Mouse (Mus musculus) embryonic facial prominence, embryonic 14.5 days (tissue): ENCODE measurements around the gene Fasn. TPM values are rescaled to one million over a fixed set of nuclear protein-coding genes. Genes with fewer than 3 reads are reported as not detected.
"Not testable (repeated sequence)": the region's sequence is repeated elsewhere in the genome, so short reads cannot be mapped to it uniquely, and the experiment has no call there.

Source experiments
- ATAC-seq: fragments of 200-750 bp; cut with Nextera tagmentation; 2 replicates; pipeline ENCODE4 v1.8.0; 2017; ENCODE audit warnings: low read depth, moderate number of reproducible peaks, moderate TSS enrichment
- DNase-seq: peaks from one replicate; pipeline ENCODE4 v3.0.0-alpha.2; 2015; ENCODE audit warnings: low spot score
- H3K27ac ChIP-seq: fragments of 300-500 bp; sonication (generic); replicated peaks from 2 replicates; pipeline ENCODE4 v1.5.1; 2014; ENCODE audit warnings: low read depth, mild to moderate bottlenecking, low read length, moderate library complexity
- H3K27me3 ChIP-seq: fragments of 300-500 bp; sonication (generic); replicated peaks from 2 replicates; pipeline ENCODE4 v1.6.1; 2014; ENCODE audit warnings: low read length; ENCODE audit not compliant: control insufficient read depth, insufficient read depth
- H3K36me3 ChIP-seq: fragments of 300-500 bp; sonication (generic); 2 replicates; pipeline ENCODE4 v1.6.1; 2014; ENCODE audit warnings: low read length, mixed read lengths; ENCODE audit not compliant: control insufficient read depth, insufficient read depth
- H3K4me1 ChIP-seq: fragments of 300-500 bp; sonication (generic); 2 replicates; pipeline ENCODE4 v1.6.1; 2014; ENCODE audit warnings: antibody characterized with exemption, low read length; ENCODE audit not compliant: control insufficient read depth, insufficient read depth
- H3K4me2 ChIP-seq: fragments of 300-500 bp; sonication (generic); 2 replicates; pipeline ENCODE4 v1.6.1; 2014; ENCODE audit warnings: low read depth, mild to moderate bottlenecking, low read length, moderate library complexity, mixed read lengths
- H3K4me3 ChIP-seq: fragments of 300-500 bp; sonication (generic); 2 replicates; pipeline ENCODE4 v1.5.1; 2014; ENCODE audit warnings: low read depth, mild to moderate bottlenecking, low read length
- H3K9ac ChIP-seq: fragments of 300-500 bp; sonication (generic); 2 replicates; pipeline ENCODE4 v1.6.1; 2014; ENCODE audit warnings: low read depth, mild to moderate bottlenecking, low read length, moderate library complexity, mixed read lengths
- H3K9me3 ChIP-seq: fragments of 300-500 bp; sonication (generic); 2 replicates; pipeline ENCODE4 v1.6.1; 2016; ENCODE audit warnings: low read length; ENCODE audit not compliant: control insufficient read depth
- WGBS: fragments of 180-500 bp; shearing (Covaris S2); extraction: QIAGEN DNeasy Blood & Tissue Kit; methylation state at CpG from one replicate; pipeline ENCODE4 v1.1.7; 2014; 5-methylcytosine and 5-hydroxymethylcytosine counted together
- polyA plus RNA-seq: library from polyadenylated mRNA; unstranded; fragments of >200 nt; fragmentation: Nextera tagmentation; extraction: Ambion mirVana; gene quantifications from 2 replicates; pipeline ENCODE4 v1.2.1, GENCODE M21; 2014

The Fasn gene
- polyA plus RNA-seq, 1 experiment from 2014 or later = 67.2 TPM

DNA sequence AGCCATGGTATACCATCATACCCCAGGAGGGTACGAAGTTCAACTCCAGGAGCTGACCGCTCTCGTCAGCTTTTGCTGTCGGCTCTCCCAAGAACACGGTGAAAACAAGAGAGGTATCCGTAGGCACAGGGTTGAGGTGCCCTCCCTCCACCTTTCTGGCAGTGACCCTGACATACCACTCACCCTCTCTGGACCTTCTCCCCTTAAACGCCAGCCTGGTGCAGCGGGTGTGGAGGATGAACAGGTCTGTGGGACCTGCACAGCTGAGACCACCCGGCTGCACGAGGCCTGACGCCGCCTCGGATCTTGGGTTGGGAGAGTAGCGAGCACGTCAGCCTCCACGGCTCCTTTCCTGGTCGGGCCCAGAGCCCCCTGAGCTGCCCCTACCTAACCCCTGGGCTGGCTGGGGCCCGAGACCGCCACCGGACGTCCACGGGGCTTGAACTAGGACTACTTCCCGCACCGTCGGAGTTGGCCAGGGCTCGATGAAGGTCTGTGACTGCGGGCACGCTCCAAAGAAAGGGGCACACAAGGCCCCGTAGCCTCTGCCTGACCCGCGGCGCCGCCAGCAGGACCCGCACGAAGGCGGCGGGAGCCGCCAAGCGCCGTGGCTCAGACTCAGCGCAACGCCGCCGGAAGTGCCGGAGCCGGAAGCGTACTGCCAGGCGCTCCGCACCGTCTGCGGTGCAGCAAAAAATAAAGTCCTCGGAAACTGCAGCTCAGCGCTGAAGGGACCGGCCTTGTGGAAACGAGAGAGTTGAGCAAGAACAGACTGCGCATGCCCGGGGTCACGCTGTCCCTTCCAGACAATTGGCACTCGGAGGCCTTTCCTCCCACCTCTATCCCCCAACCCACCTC lies 28.4 kb downstream of the Fasn start, which contains the start of gene Dus1l:
Dus1l (minus strand) TSS at position 648 of the 858 bp plus-strand sequence.
- Histone ChIP-seq H3K27ac (peak within 1 kb of the TSS; percentile 63), H3K36me3 (peaks cover 31% of the 10 kb centered on the region), H3K4me1 (peaks cover 7% of the 10 kb centered on the region), H3K9me3 (no peaks in the 10 kb centered on the region), H3K9ac (peak within 1 kb of the TSS; percentile 97), H3K4me2 (peak within 1 kb of the TSS; percentile 85), H3K27me3 (no peaks in the 10 kb centered on the region), H3K4me3 (peak within 1 kb of the TSS; percentile 99)
- ATAC-seq (peak; percentile 91), DNase-seq (peak; percentile 95)
- 3% methylated on average over 50 of the region's 59 CpGs for whole genome bisulfite sequencing

DNA sequence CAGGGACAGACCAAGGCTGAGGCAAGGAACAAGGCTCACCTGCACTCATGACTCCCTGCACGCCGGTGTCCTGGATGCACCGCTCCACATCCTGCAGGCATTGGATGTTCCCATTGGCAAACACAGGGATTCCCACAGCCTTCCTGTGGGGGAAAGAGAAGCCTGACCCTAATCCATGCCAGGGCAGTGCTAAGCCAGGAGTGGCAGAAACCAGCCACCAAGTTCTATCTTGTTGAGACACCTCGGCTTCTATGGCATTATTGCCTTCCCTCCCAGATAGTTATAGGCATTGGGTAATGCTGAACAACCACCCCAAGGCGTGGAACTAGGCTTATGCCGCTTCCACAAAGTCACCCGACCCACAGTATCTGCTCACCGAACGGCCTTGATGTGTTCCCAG lies 31.7 kb downstream of the Fasn start:
- H3K4me1 ChIP-seq = peaks cover 7% of the 10 kb centered on the region
- H3K36me3 ChIP-seq = peaks cover 62% of the 10 kb centered on the region
- H3K9me3 ChIP-seq = no peaks in the 10 kb centered on the region
- no peaks in the 10 kb centered on the region for H3K27me3 ChIP-seq
- WGBS = 91% methylated on average over 9 of the region's 9 CpGs
- no peak overlapping the region for H3K4me3 ChIP-seq
- ATAC-seq = no peak
- no peak for DNase-seq
- no peak overlapping the region for H3K27ac ChIP-seq
- no peak overlapping the region for H3K9ac ChIP-seq
- H3K4me2 ChIP-seq = no peak overlapping the region

DNA sequence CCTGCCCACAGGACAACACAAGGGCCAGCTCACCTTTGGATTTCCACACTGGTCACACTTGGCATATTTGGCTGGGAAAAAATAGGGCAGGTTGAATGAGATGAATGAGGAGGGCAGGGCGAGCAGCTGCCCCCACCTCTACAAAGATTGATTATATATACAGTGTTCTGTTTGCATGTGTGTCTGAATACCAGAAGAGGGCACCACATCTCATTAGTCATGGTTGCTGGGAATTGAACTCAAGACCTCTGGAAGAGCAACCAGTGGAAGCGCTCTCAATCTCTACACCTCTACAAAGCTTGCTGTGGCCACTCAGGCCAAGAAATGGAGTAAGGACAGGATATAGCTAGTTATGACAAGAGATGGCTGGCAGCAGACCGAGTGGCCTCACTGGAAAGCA lies 34.5 kb downstream of the Fasn start:
- no peak overlapping the region for H3K9ac ChIP-seq
- DNase-seq (no peak), ATAC-seq (no peak)
- H3K36me3 ChIP-seq = peaks cover 84% of the 10 kb centered on the region
- no peaks in the 10 kb centered on the region for H3K9me3 ChIP-seq
- no peak overlapping the region for H3K27ac ChIP-seq
- 87% methylated on average over 3 of the region's 3 CpGs for WGBS
- no peaks in the 10 kb centered on the region for H3K27me3 ChIP-seq
- peaks cover 6% of the 10 kb centered on the region for H3K4me1 ChIP-seq
- no peak overlapping the region for H3K4me3 ChIP-seq
- H3K4me2 ChIP-seq = no peak overlapping the region

DNA sequence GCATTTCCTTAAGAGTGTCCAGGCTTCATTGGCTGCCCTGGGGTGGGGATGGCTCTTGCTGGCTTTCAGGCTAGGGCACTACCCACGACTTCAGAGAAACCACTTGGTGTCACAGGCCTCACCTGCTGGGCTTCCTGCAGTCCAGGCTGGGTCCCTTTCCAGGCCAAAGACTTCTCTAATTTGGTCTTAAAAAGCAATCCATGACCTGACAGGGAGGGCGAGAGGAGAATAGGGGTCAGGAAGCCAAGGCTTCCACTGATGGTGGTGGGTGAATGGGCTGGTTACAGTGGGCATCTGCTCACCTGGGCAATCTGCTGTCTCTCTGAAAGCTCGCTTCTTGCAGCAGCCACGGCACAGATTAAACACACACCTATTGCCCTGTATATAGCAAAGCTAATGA lies 35.0 kb downstream of the Fasn start:
- Histone ChIP-seq H3K9me3 (no peaks in the 10 kb centered on the region), H3K4me1 (peaks cover 6% of the 10 kb centered on the region), H3K36me3 (peaks cover 84% of the 10 kb centered on the region), H3K9ac (no peak overlapping the region), H3K27ac (no peak overlapping the region), H3K4me3 (no peak overlapping the region), H3K27me3 (no peaks in the 10 kb centered on the region), H3K4me2 (no peak overlapping the region)
- ATAC-seq (no peak), DNase-seq (no peak)
- 79% methylated on average over 4 of the region's 4 CpGs for WGBS

DNA sequence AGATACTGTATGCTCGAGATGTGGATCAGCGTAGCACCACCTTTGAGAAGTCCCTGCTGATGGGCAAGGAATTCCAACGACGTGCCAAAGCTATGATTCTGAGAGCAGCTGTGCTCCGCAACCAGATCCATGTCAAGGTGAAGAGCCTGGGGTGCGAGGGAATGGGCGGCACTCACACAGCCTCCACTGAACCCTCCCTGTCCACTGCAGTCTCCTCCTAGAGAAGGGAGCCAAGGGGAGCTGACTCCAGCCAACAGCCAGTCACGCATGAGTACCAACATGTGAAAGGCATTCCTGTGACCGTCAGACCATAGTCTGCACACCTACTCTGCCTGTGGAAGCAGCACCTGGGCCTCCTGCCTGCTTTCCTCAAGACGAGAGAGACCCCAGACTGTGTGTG lies 35.9 kb downstream of the Fasn start:
- peaks cover 77% of the 10 kb centered on the region for H3K36me3 ChIP-seq
- WGBS = 92% methylated on average over 9 of the region's 10 CpGs
- not testable (repeated sequence) for H3K27me3 ChIP-seq, H3K4me3 ChIP-seq, H3K9ac ChIP-seq, H3K4me2 ChIP-seq, ATAC-seq, DNase-seq, H3K27ac ChIP-seq, H3K4me1 ChIP-seq, H3K9me3 ChIP-seq

DNA sequence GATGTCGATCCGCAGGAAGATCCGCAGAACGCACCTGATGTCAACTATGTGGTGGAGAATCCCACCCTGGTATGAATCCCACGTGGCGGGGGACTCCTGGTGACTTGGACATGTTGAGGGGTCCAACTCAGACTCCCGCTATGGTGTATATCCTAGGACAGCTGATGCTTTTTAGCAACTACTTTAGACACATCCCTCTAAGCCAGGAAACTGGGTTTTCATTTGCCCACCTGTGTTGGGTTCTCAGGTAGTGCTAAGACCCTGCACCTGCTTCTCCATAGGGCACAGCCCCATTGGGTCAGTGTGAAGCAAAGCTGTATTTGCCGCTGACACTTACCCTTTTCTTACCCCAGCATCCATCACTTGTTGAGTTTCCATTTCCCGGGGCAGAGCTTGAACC lies 39.2 kb downstream of the Fasn start:
- DNase-seq (no peak), ATAC-seq (no peak)
- no peak overlapping the region for H3K27ac ChIP-seq
- peak overlapping the region; percentile 92 for H3K4me3 ChIP-seq
- peaks cover 57% of the 10 kb centered on the region for H3K36me3 ChIP-seq
- H3K4me1 ChIP-seq = peaks cover 10% of the 10 kb centered on the region
- no peaks in the 10 kb centered on the region for H3K9me3 ChIP-seq
- WGBS = 44% methylated on average over 9 of the region's 9 CpGs
- no peaks in the 10 kb centered on the region for H3K27me3 ChIP-seq
- H3K4me2 ChIP-seq = peak overlapping the region; percentile 95
- H3K9ac ChIP-seq = peak overlapping the region; percentile 92

DNA sequence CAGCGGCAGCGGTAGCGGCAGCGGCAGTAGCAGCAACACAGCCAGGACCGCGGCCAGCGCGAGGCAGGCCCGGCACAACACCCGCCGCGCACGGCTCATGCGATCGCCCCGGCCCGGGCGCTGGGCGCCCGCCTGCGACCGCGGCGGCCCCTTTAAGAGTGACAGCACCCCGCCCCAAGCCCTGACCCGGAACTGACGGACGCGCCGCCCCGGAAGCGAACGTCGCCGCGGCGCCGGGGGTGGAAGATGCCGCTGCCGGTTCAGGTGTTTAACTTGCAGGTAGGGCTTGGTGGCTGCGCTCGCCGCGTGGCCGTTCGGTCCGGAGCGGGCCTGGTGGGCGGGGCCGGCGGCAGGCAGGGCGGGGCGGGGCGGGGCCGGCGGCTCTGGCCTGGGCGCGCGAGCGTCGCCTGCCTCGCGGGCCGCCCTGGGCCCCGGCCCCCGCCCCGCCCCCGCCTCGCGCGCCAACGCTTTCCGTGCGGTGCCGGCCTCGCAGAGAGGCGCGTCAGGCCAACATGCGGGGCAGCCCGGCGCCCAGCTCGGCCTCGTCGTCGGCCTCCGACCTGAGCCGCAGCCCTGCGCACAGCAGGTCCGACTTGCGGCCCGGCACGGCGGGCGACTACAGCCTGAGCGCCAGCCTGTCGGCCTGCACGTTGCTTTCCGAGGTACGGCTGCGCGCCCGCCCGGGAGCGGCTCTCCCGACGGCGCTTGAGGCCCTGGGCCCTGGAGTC lies 40.1 kb downstream of the Fasn start, which contains the start of the genes Rfng and Gps1:
Rfng (minus strand) TSS at position 144 of the 728 bp plus-strand sequence.
Gps1 (plus strand) TSS at position 209 of the 728 bp plus-strand sequence.
- DNase-seq (peak; percentile 89), ATAC-seq (peak; percentile 91)
- whole genome bisulfite sequencing = 0% methylated on average over 34 of the region's 107 CpGs
- Histone ChIP-seq H3K27ac (peak within 1 kb of the TSS; percentile 74), H3K9ac (peak within 1 kb of the TSS; percentile 92), H3K4me3 (peak within 1 kb of the TSS; percentile 92), H3K9me3 (no peaks in the 10 kb centered on the region), H3K4me1 (peaks cover 10% of the 10 kb centered on the region), H3K27me3 (no peaks in the 10 kb centered on the region), H3K36me3 (peaks cover 55% of the 10 kb centered on the region), H3K4me2 (peak within 1 kb of the TSS; percentile 95)

DNA sequence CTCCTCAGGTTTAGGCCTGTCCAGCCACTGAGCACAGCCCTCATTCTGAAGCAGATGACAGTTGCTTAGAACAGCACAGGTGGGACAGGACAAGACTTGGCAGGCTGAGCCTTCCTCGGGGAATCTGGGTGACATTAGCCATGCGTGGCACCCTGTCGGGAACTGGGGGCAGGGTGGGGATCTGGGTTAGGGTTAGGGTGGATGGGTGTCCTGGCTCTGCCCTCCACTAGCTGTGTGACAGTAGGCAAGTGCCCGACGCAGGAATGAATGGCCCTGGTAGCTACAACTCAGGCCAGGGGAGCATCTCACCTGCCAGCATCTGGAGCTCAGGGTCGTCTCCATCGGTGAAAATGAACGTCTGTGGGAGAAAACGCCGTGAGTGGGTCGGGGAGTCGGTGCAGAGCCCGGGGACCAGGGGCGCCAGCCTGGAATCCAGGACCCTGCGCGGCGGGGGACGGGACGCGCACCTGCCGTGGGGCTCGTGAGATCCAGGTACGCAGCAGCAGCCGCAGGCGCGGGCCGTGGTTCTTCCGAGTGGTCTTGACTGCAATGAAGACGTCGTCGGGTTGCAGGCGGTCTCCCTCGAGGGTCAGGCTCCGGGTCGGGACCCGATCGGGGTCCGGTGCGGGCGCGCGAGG lies 40.8 kb downstream of the Fasn start:
- 6% methylated on average over 13 of the region's 42 CpGs for WGBS
- peak overlapping the region; percentile 95 for H3K4me2 ChIP-seq

More for the DNA sequence above, 40.8 kb downstream of the Fasn start:
- no peak for DNase-seq
- ATAC-seq = no peak; the same call in 1 of the 2 replicates
- peak overlapping the region; percentile 92 for H3K9ac ChIP-seq
- H3K9me3 ChIP-seq = no peaks in the 10 kb centered on the region
- H3K4me1 ChIP-seq = peaks cover 10% of the 10 kb centered on the region
- peak overlapping the region; percentile 92 for H3K4me3 ChIP-seq
- peak overlapping the region; percentile 74; the same call in 1 of the 2 replicates for H3K27ac ChIP-seq
- H3K27me3 ChIP-seq = no peaks in the 10 kb centered on the region
- H3K36me3 ChIP-seq = peaks cover 51% of the 10 kb centered on the region
